Mouse (Mus musculus) frontal cortex, adult 2 months (tissue): ENCODE data around the gene Cd300ld4. TPM values are rescaled to one million over a fixed set of nuclear protein-coding genes. Genes with fewer than 3 reads are reported as not detected.

Experiments
- DNase-seq, 2 experiments: peaks; one replicate each; pipeline ENCODE4 v3.0.0; 2022; ENCODE audit warnings: low spot score in 1 of 2; ENCODE audit errors: extremely low spot score in 1 of 2
- polyA plus RNA-seq: library from polyadenylated mRNA; depleted of rRNA; stranded (reverse); fragments of >200 nt; gene quantifications from 2 replicates; pipeline ENCODE4 v1.2.3, GENCODE M21; 2012; rRNA removed

The Cd300ld4 gene
- polyA plus RNA-seq, 1 experiment, result 0.30 TPM

DNA sequence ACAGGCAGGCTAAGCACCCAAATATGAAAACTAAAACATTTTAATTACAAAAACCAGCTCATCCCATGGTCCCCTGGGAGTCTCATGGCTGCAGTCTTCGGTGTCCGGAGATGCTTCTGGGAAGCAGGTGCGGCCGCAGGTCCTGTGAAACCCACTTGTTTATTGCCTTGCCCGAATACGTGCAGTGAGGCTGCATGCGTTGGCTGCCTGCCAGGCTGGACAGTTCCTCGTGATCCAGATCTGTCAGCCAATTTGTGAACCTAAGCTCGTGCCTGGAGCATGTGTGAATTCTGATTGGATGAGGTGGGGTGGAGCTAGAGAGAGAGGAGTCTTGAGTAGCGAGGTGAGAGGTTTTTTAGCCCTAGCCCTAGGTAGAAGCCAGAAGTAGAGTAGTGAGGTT, 54.1 kb downstream of the Cd300ld4 start:
- no peak for DNase-seq

Other genes starting within 250 kb of the Cd300ld4 start
- gene Btbd17, start 231.1 kb downstream of the Cd300ld4 start, polyA plus RNA-seq, result 55.1 and 55.7 TPM in 2 replicates
- 0.08 TPM in 1 of 2 replicates, not detected in the other for gene Gpr142, start 228.1 kb downstream of the Cd300ld4 start, polyA plus RNA-seq
- 3.5 and 4.7 TPM in 2 replicates for gene Gprc5c, start 175.9 kb downstream of the Cd300ld4 start, polyA plus RNA-seq
- 0.54 and 0.57 TPM in 2 replicates for gene Cd300a, start 137.0 kb downstream of the Cd300ld4 start, polyA plus RNA-seq
- 0.22 and 0.59 TPM in 2 replicates for gene Cd300lb, start 92.6 kb downstream of the Cd300ld4 start, polyA plus RNA-seq
- gene Cd300c, start 57.9 kb downstream of the Cd300ld4 start, polyA plus RNA-seq, result not detected in 2 replicates
- gene Cd300ld, start 37.1 kb downstream of the Cd300ld4 start, polyA plus RNA-seq, result 0.08 and 0.16 TPM in 2 replicates
- 5.3 and 7.1 TPM in 2 replicates for gene Cd300c2, start 25.1 kb downstream of the Cd300ld4 start, polyA plus RNA-seq
- gene Cd300ld2, start 10.8 kb downstream of the Cd300ld4 start, polyA plus RNA-seq, result 0.30 TPM in 1 of 2 replicates, not detected in the other
- gene Cd300ld5, start 10.8 kb upstream of the Cd300ld4 start, polyA plus RNA-seq, result 0.86 TPM in 1 of 2 replicates, not detected in the other
- 0.68 and 0.86 TPM in 2 replicates for gene Cd300ld3, start 21.4 kb upstream of the Cd300ld4 start, polyA plus RNA-seq
- 0.06 and 0.22 TPM in 2 replicates for gene Cd300e, start 35.2 kb upstream of the Cd300ld4 start, polyA plus RNA-seq
- 22.7 and 25.3 TPM in 2 replicates for gene Rab37, start 64.4 kb upstream of the Cd300ld4 start, polyA plus RNA-seq
- gene Cd300lf, start 107.0 kb upstream of the Cd300ld4 start, polyA plus RNA-seq, result 0.12 and 0.29 TPM in 2 replicates
- 85.4 and 93.7 TPM in 2 replicates for gene Slc9a3r1, start 136.3 kb upstream of the Cd300ld4 start, polyA plus RNA-seq
- 10.2 and 10.4 TPM in 2 replicates for gene Tmem104, start 160.5 kb upstream of the Cd300ld4 start, polyA plus RNA-seq
- gene Nat9, start 160.8 kb upstream of the Cd300ld4 start, polyA plus RNA-seq, result 36.2 and 36.9 TPM in 2 replicates
- 55.1 and 55.6 TPM in 2 replicates for gene Grin2c, start 240.2 kb upstream of the Cd300ld4 start, polyA plus RNA-seq